Mouse (Mus musculus) right cerebral cortex, postnatal 4 days (tissue): ENCODE results near the gene Bcl11b.

ENCODE experiments used
- DNase-seq: peaks from one replicate; pipeline ENCODE4 v3.0.0-alpha.2; 2022

The Bcl11b gene

GRCm38 (mm10) chr12:107997901-107998300, 5.5 kb downstream of the Bcl11b start:
- no peak for DNase-seq

GRCm38 (mm10) chr12:107997241-107997640, 6.2 kb downstream of the Bcl11b start:
- no peak for DNase-seq

- DNase-seq, result no peak
Measured at GRCm38 (mm10) chr12:107996773-107997172, 6.6 kb downstream of the Bcl11b start.

- no peak for DNase-seq
Measured at GRCm38 (mm10) chr12:107996216-107996615, 7.2 kb downstream of the Bcl11b start.

- no peak for DNase-seq
Measured at GRCm38 (mm10) chr12:107994421-107994820, 9.0 kb downstream of the Bcl11b start.

- no peak for DNase-seq
Measured at GRCm38 (mm10) chr12:107993029-107993428, 10.4 kb downstream of the Bcl11b start.

GRCm38 (mm10) chr12:107991191-107991590, 12.2 kb downstream of the Bcl11b start:
- DNase-seq, result no peak

GRCm38 (mm10) chr12:107983211-107983610, 20.2 kb downstream of the Bcl11b start:
- DNase-seq, result no peak

- DNase-seq, result no peak
Measured at GRCm38 (mm10) chr12:107982306-107982705, 21.1 kb downstream of the Bcl11b start.

GRCm38 (mm10) chr12:107981231-107981630, 22.2 kb downstream of the Bcl11b start:
- DNase-seq, result no peak

- no peak for DNase-seq
Measured at GRCm38 (mm10) chr12:107980261-107980961, 23.0 kb downstream of the Bcl11b start.

- peak; percentile 42 for DNase-seq
Measured at GRCm38 (mm10) chr12:107979710-107980260, 23.6 kb downstream of the Bcl11b start.

- no peak for DNase-seq
Measured at GRCm38 (mm10) chr12:107978736-107979255, 24.6 kb downstream of the Bcl11b start.

- no peak for DNase-seq
Measured at GRCm38 (mm10) chr12:107978063-107978462, 25.3 kb downstream of the Bcl11b start.

GRCm38 (mm10) chr12:107977534-107977933, 25.9 kb downstream of the Bcl11b start:
- DNase-seq, result peak; percentile 67

GRCm38 (mm10) chr12:107977086-107977485, 26.3 kb downstream of the Bcl11b start:
- no peak for DNase-seq

- DNase-seq, result no peak
Measured at GRCm38 (mm10) chr12:107976571-107977001, 26.8 kb downstream of the Bcl11b start.

- no peak for DNase-seq
Measured at GRCm38 (mm10) chr12:107975897-107976570, 27.4 kb downstream of the Bcl11b start.

GRCm38 (mm10) chr12:107975479-107975896, 27.9 kb downstream of the Bcl11b start:
- no peak for DNase-seq

GRCm38 (mm10) chr12:107974504-107974903, 28.9 kb downstream of the Bcl11b start:
- DNase-seq, result no peak

GRCm38 (mm10) chr12:107973556-107974140, 29.8 kb downstream of the Bcl11b start:
- DNase-seq, result no peak

- no peak for DNase-seq
Measured at GRCm38 (mm10) chr12:107971081-107971780, 32.2 kb downstream of the Bcl11b start.

- DNase-seq, result no peak
Measured at GRCm38 (mm10) chr12:107970637-107971036, 32.8 kb downstream of the Bcl11b start.
